Mouse (Mus musculus): ENCODE results near the gene Nrip1. TPM values are rescaled to one million over a fixed set of nuclear protein-coding genes. Genes with fewer than 3 reads are reported as not detected.

Nrip1 gene
- total and polyA plus RNA-seq, 2 experiments from 2014 or later: 34.8 to 40.9 TPM

GRCm38 (mm10) chr16:76306446-76306845 is 67.2 kb downstream of the Nrip1 start:
- Histone ChIP-seq H3K27me3 (ENCODE audit: insufficient read depth, low read length) (no peaks in the 10 kb centered on the region), H3K4me1 (ENCODE audit: insufficient read depth) (no peaks in the 10 kb centered on the region), H3K36me3 (ENCODE audit: insufficient read depth) (no peaks in the 10 kb centered on the region), H3K4me3 (ENCODE audit: low read depth, low read length) (no peak overlapping the region), H3K27ac (ENCODE audit: low read depth, low read length) (no peak overlapping the region), H3K4me2 (ENCODE audit: low read depth) (no peak overlapping the region), H3K9me3 (ENCODE audit: low read length) (no peaks in the 10 kb centered on the region), H3K9ac (no peak overlapping the region)
- WGBS: 88% methylated on average over 4 of the region's 4 CpGs
- TF ChIP-seq CTCF (IDR thresholded peaks at IDR 0.05; ENCODE audit: low read depth): no peak
- ATAC-seq: no peak
- DNase-seq: no peak

GRCm38 (mm10) chr16:76303436-76303835 is 70.2 kb downstream of the Nrip1 start:
- no peak overlapping the region for H3K4me2 ChIP-seq (ENCODE audit: low read depth)
- H3K4me1 ChIP-seq (ENCODE audit: insufficient read depth): no peaks in the 10 kb centered on the region; the same call in 1 of the 2 replicates
- H3K9me3 ChIP-seq (ENCODE audit: low read length): no peaks in the 10 kb centered on the region
- no peak for DNase-seq
- H3K4me3 ChIP-seq (ENCODE audit: low read depth, low read length): no peak overlapping the region
- no peak for TF ChIP-seq CTCF (IDR thresholded peaks at IDR 0.05; ENCODE audit: low read depth)
- H3K9ac ChIP-seq: no peak overlapping the region
- no peak for ATAC-seq
- H3K36me3 ChIP-seq (ENCODE audit: insufficient read depth): no peaks in the 10 kb centered on the region
- no peaks in the 10 kb centered on the region for H3K27me3 ChIP-seq (ENCODE audit: insufficient read depth, low read length)
- WGBS: 89% methylated on average over 6 of the region's 6 CpGs
- no peak overlapping the region for H3K27ac ChIP-seq (ENCODE audit: low read depth, low read length)

GRCm38 (mm10) chr16:76301728-76302050 is 71.9 kb downstream of the Nrip1 start:
- no peak overlapping the region for H3K27ac ChIP-seq (ENCODE audit: low read depth, low read length)
- H3K9me3 ChIP-seq (ENCODE audit: low read length): no peaks in the 10 kb centered on the region
- TF ChIP-seq CTCF (IDR thresholded peaks at IDR 0.05; ENCODE audit: low read depth): no peak
- H3K4me3 ChIP-seq (ENCODE audit: low read depth, low read length): no peak overlapping the region
- DNase-seq (no peak), ATAC-seq (no peak)
- no peaks in the 10 kb centered on the region; the same call in 1 of the 2 replicates for H3K4me1 ChIP-seq (ENCODE audit: insufficient read depth)
- H3K27me3 ChIP-seq (ENCODE audit: insufficient read depth, low read length): no peaks in the 10 kb centered on the region
- 55% methylated on average over 7 of the region's 7 CpGs for WGBS
- no peak overlapping the region for H3K4me2 ChIP-seq (ENCODE audit: low read depth)
- no peaks in the 10 kb centered on the region for H3K36me3 ChIP-seq (ENCODE audit: insufficient read depth)
- no peak overlapping the region for H3K9ac ChIP-seq

GRCm38 (mm10) chr16:76301037-76301727 is 72.4 kb downstream of the Nrip1 start:
- Histone ChIP-seq H3K4me1 (ENCODE audit: insufficient read depth) (no peaks in the 10 kb centered on the region; the same call in 1 of the 2 replicates), H3K9me3 (ENCODE audit: low read length) (no peaks in the 10 kb centered on the region), H3K36me3 (ENCODE audit: insufficient read depth) (no peaks in the 10 kb centered on the region), H3K9ac (no peak overlapping the region), H3K4me3 (ENCODE audit: low read depth, low read length) (no peak overlapping the region), H3K4me2 (ENCODE audit: low read depth) (no peak overlapping the region), H3K27ac (ENCODE audit: low read depth, low read length) (no peak overlapping the region), H3K27me3 (ENCODE audit: insufficient read depth, low read length) (no peaks in the 10 kb centered on the region)
- WGBS: 56% methylated on average over 8 of the region's 8 CpGs
- DNase-seq (no peak), ATAC-seq (no peak)
- no peak for TF ChIP-seq CTCF (IDR thresholded peaks at IDR 0.05; ENCODE audit: low read depth)

- no peaks in the 10 kb centered on the region; the same call in 1 of the 2 replicates for H3K4me1 ChIP-seq (ENCODE audit: insufficient read depth)
- H3K9me3 ChIP-seq (ENCODE audit: low read length): no peaks in the 10 kb centered on the region
- no peak for DNase-seq
- H3K4me3 ChIP-seq (ENCODE audit: low read depth, low read length): no peak overlapping the region
- no peak overlapping the region for H3K4me2 ChIP-seq (ENCODE audit: low read depth)
- no peaks in the 10 kb centered on the region for H3K36me3 ChIP-seq (ENCODE audit: insufficient read depth)
- H3K27ac ChIP-seq (ENCODE audit: low read depth, low read length): no peak overlapping the region
- no peaks in the 10 kb centered on the region for H3K27me3 ChIP-seq (ENCODE audit: insufficient read depth, low read length)
- no peak for ATAC-seq
- no peak overlapping the region for H3K9ac ChIP-seq
- WGBS: 96% methylated on average over 6 of the region's 6 CpGs
- no peak for TF ChIP-seq CTCF (IDR thresholded peaks at IDR 0.05; ENCODE audit: low read depth)
These were observed 73.2 kb downstream of the Nrip1 start for GRCm38 (mm10) chr16:76300452-76300851.

- Histone ChIP-seq H3K27ac (ENCODE audit: low read depth, low read length) (no peak overlapping the region), H3K4me3 (ENCODE audit: low read depth, low read length) (no peak overlapping the region), H3K4me1 (ENCODE audit: insufficient read depth) (no peaks in the 10 kb centered on the region; the same call in 1 of the 2 replicates), H3K4me2 (ENCODE audit: low read depth) (no peak overlapping the region), H3K36me3 (ENCODE audit: insufficient read depth) (0 out of 2 replicates have a peak, but pooled peaks cover 2% of the 10 kb centered on the region), H3K9ac (no peak overlapping the region), H3K9me3 (ENCODE audit: low read length) (no peaks in the 10 kb centered on the region), H3K27me3 (ENCODE audit: insufficient read depth, low read length) (no peaks in the 10 kb centered on the region)
- TF ChIP-seq CTCF (IDR thresholded peaks at IDR 0.05; ENCODE audit: low read depth): no peak
- no peak for DNase-seq
- 68% methylated on average over 2 of the region's 2 CpGs for WGBS
- no peak for ATAC-seq
These were observed 74.1 kb downstream of the Nrip1 start for GRCm38 (mm10) chr16:76299511-76299910.

GRCm38 (mm10) chr16:76295322-76295721 is 78.3 kb downstream of the Nrip1 start:
- no peaks in the 10 kb centered on the region for H3K4me1 ChIP-seq (ENCODE audit: insufficient read depth)
- H3K9me3 ChIP-seq (ENCODE audit: low read length): no peaks in the 10 kb centered on the region
- no peaks in the 10 kb centered on the region for H3K27me3 ChIP-seq (ENCODE audit: insufficient read depth, low read length)
- H3K4me3 ChIP-seq (ENCODE audit: low read depth, low read length): no peak overlapping the region
- TF ChIP-seq CTCF (IDR thresholded peaks at IDR 0.05; ENCODE audit: low read depth): no peak
- H3K9ac ChIP-seq: no peak overlapping the region
- ATAC-seq: peak; percentile 42; the same call in 1 of the 2 replicates
- no peak overlapping the region for H3K4me2 ChIP-seq (ENCODE audit: low read depth)
- H3K36me3 ChIP-seq (ENCODE audit: insufficient read depth): peaks cover 28% of the 10 kb centered on the region
- no peak overlapping the region for H3K27ac ChIP-seq (ENCODE audit: low read depth, low read length)
- 79% methylated on average over 14 of the region's 14 CpGs for WGBS
- peak; percentile 16 for DNase-seq
